Mouse (Mus musculus) CH12.LX (cell line): ENCODE measurements around the gene Olfr1030. TPM values are rescaled to one million over a fixed set of nuclear protein-coding genes. Genes with fewer than 3 reads are reported as not detected.
"Not testable (repeated sequence)": the region's sequence is repeated elsewhere in the genome, so short reads cannot be mapped to it uniquely, and the experiment has no call there.

Source experiments
- DNase-seq: peaks from one replicate; pipeline ENCODE4 v3.0.0-alpha.2; 2013; ENCODE audit errors: extremely low read depth
- H3K27ac ChIP-seq: 2 replicates; pipeline ENCODE4 v1.5.1; 2012; ENCODE audit warnings: low read depth, mild to moderate bottlenecking, control low read depth, moderate library complexity; ENCODE audit not compliant: insufficient read depth
- H3K27me3 ChIP-seq: replicated peaks from 2 replicates; pipeline ENCODE3; 2012; ENCODE audit warnings: inconsistent platforms
- H3K36me3 ChIP-seq, 2 experiments: replicated peaks in 1 of 2; 2 replicates each; pipeline versions ENCODE3 to v1.6.1; 2012; ENCODE audit warnings: inconsistent platforms in 1 of 2, low read length in 1 of 2, mild to moderate bottlenecking in 1 of 2, mixed read lengths in 1 of 2, moderate library complexity in 1 of 2; ENCODE audit not compliant: control insufficient read depth in 1 of 2, insufficient read depth in 1 of 2
- H3K4me1 ChIP-seq, 2 experiments: 2 replicates each; pipeline ENCODE4 v1.6.1; 2012; ENCODE audit warnings: inconsistent platforms in 1 of 2, moderate library complexity in 1 of 2; ENCODE audit not compliant: insufficient read depth in 2 of 2, control insufficient read depth in 1 of 2
- H3K4me2 ChIP-seq: 2 replicates; pipeline ENCODE4 v1.6.1; 2012; ENCODE audit warnings: low read depth, mild to moderate bottlenecking, control low read depth; ENCODE audit not compliant: poor library complexity, insufficient read depth, severe bottlenecking
- H3K4me3 ChIP-seq, 3 experiments: fragments of 150-350 bp in 1 of 3; sonication (generic) in 1 of 3; replicated peaks in 1 of 3; 2 replicates each; pipeline versions ENCODE3 to v1.5.1; 2011 to 2012; ENCODE audit warnings: low read depth in 2 of 3, low read length in 2 of 3, mild to moderate bottlenecking in 2 of 3, moderate library complexity in 2 of 3, control low read depth in 1 of 3, improper control_type of control experiment in 1 of 3, inconsistent platforms in 1 of 3, mixed read lengths in 1 of 3; ENCODE audit not compliant: poor library complexity in 1 of 3
- H3K79me2 ChIP-seq: replicated peaks from 2 replicates; pipeline ENCODE4 v1.6.1; 2012; ENCODE audit warnings: mild to moderate bottlenecking, moderate library complexity; ENCODE audit not compliant: control insufficient read depth, poor library complexity, insufficient read depth, severe bottlenecking; ENCODE audit errors: extremely low read depth
- H3K9ac ChIP-seq: 2 replicates; pipeline ENCODE4 v1.6.1; 2012; ENCODE audit warnings: low read depth, mild to moderate bottlenecking, control low read depth, moderate library complexity; ENCODE audit not compliant: insufficient read depth
- H3K9me3 ChIP-seq: replicated peaks from 2 replicates; pipeline ENCODE3; 2012; ENCODE audit warnings: low read length, inconsistent platforms, mixed read lengths
- CHD1 ChIP-seq: IDR thresholded peaks from 2 replicates; pipeline ENCODE4 v1.6.1; 2012; ENCODE audit warnings: low read depth, low read length, improper control_type of control experiment, inconsistent platforms
- ETS1 ChIP-seq: conservative IDR thresholded peaks from 2 replicates; pipeline ENCODE4 v1.6.1; 2012; ENCODE audit warnings: low read depth, mild to moderate bottlenecking, inconsistent platforms, low read length, improper control_type of control experiment, moderate library complexity
- MAX ChIP-seq: IDR thresholded peaks from 2 replicates; pipeline ENCODE4 v1.6.1; 2011; ENCODE audit warnings: low read length, improper control_type of control experiment
- MAZ ChIP-seq: IDR thresholded peaks from 2 replicates; pipeline ENCODE4 v1.6.1; 2012; ENCODE audit warnings: low read depth, mild to moderate bottlenecking, inconsistent platforms, low read length, improper control_type of control experiment, moderate library complexity
- TBP ChIP-seq: conservative IDR thresholded peaks from 2 replicates; pipeline ENCODE4 v1.6.1; 2011; ENCODE audit warnings: low read depth, low read length, improper control_type of control experiment
- TCF12 ChIP-seq: IDR thresholded peaks from 2 replicates; pipeline ENCODE4 v1.6.1; 2014; ENCODE audit warnings: low read depth, mild to moderate bottlenecking, inconsistent platforms, low read length, improper control_type of control experiment
- UBTF ChIP-seq: IDR thresholded peaks from 2 replicates; pipeline ENCODE4 v1.6.1; 2012; ENCODE audit warnings: low read depth, mild to moderate bottlenecking, inconsistent platforms, low read length, improper control_type of control experiment, moderate library complexity
- ZNF384 ChIP-seq: IDR thresholded peaks from 2 replicates; pipeline ENCODE4 v1.6.1; 2012; ENCODE audit warnings: low read depth, low read length, improper control_type of control experiment, inconsistent platforms
- dilution Hi-C: fragments of 300-500 bp; cut with MboI; formaldehyde crosslinking; loops from 2 replicates; pipeline ENCODE4 v1.14.3; 2020; ENCODE audit warnings: low sequenced_read_pairs; ENCODE audit not compliant: extremely low pct_unique_long_range_greater_than_20kb, extremely low pct_ligation_motif_present
- in situ Hi-C: fragments of 300-500 bp; cut with MboI; formaldehyde crosslinking; loops from 3 replicates; pipeline ENCODE4 v1.14.3; 2019; ENCODE audit warnings: low sequenced_read_pairs, low pct_ligation_motif_present, low pct_unique_long_range_greater_than_20kb, mixed read lengths
- polyA plus RNA-seq: library from polyadenylated mRNA; unstranded; fragments of >175 nt; gene quantifications from 2 replicates; pipeline ENCODE4 v1.2.1, GENCODE M21; 2012; ENCODE audit warnings: low read depth; ENCODE audit not compliant: insufficient read length
- total RNA-seq, 2 experiments: library from RNA; depleted of rRNA; stranded (reverse); fragments of 300-350 nt in 1 of 2; fragments of >200 nt in 1 of 2; gene quantifications; 2 replicates each; pipeline ENCODE4 v1.2.3; 2012 to 2014

The Olfr1030 gene
- total and polyA plus RNA-seq, 3 experiments, result not detected

GRCm38 (mm10) chr2:86005240-86005639, 26.2 kb downstream of the Olfr1030 start, which contains the start of gene Olfr1032:
Olfr1032 (plus strand) TSS chr2:86005540.
- TF ChIP-seq CHD1 (no peak), MAX (no peak), ZNF384 (no peak), UBTF (no peak), ETS1 (no peak), TCF12 (no peak), TBP (no peak), MAZ (no peak)
- no peak for DNase-seq
- Histone ChIP-seq H3K9me3 (peaks cover 5% of the 10 kb centered on the region), H3K4me1 (no peaks in the 10 kb centered on the region), H3K27ac (no peak within 1 kb of the TSS), H3K27me3 (no peaks in the 10 kb centered on the region), H3K4me3 (no peak within 1 kb of the TSS), H3K36me3 (no peaks in the 10 kb centered on the region), H3K79me2 (no peaks in the 10 kb centered on the region), H3K4me2 (no peak within 1 kb of the TSS), H3K9ac (no peak within 1 kb of the TSS)
- in situ Hi-C loops (no loop called here), dilution Hi-C loops (no loop called here)

GRCm38 (mm10) chr2:86020406-86020805, 41.3 kb downstream of the Olfr1030 start, which contains the start of gene Olfr1033:
Olfr1033 (plus strand) TSS chr2:86020633.
- H3K4me3 ChIP-seq, H3K79me2 ChIP-seq, H3K9ac ChIP-seq, in situ Hi-C loops, DNase-seq, dilution Hi-C loops, H3K27me3 ChIP-seq, H3K4me1 ChIP-seq, H3K36me3 ChIP-seq, H3K27ac ChIP-seq, H3K9me3 ChIP-seq, H3K4me2 ChIP-seq: not testable (repeated sequence)

- H3K4me3 ChIP-seq, in situ Hi-C loops, H3K36me3 ChIP-seq, H3K9ac ChIP-seq, H3K4me1 ChIP-seq, H3K79me2 ChIP-seq, DNase-seq, H3K27ac ChIP-seq, H3K27me3 ChIP-seq, dilution Hi-C loops, H3K9me3 ChIP-seq, H3K4me2 ChIP-seq: not testable (repeated sequence)
Observed at GRCm38 (mm10) chr2:86021518-86021917, 42.4 kb downstream of the Olfr1030 start.

Other genes starting within 250 kb of the Olfr1030 start
Only the 20 nearest of the 29 such genes appear.
- not detected in 2 replicates for gene Olfr1016, start 176.7 kb upstream of the Olfr1030 start, total RNA-seq (2012; rRNA removed)
- gene Olfr1016, start 176.7 kb upstream of the Olfr1030 start, total RNA-seq (2014; rRNA removed), result not detected in 2 replicates
- gene Olfr1016, start 176.7 kb upstream of the Olfr1030 start, polyA plus RNA-seq, result not detected in 2 replicates
- gene Olfr1018, start 160.8 kb upstream of the Olfr1030 start, total RNA-seq (2012; rRNA removed), result not detected in 2 replicates
- not detected in 2 replicates for gene Olfr1018, start 160.8 kb upstream of the Olfr1030 start, total RNA-seq (2014; rRNA removed)
- gene Olfr1018, start 160.8 kb upstream of the Olfr1030 start, polyA plus RNA-seq, result not detected in 2 replicates
- not detected in 2 replicates for gene Olfr1019, start 133.8 kb upstream of the Olfr1030 start, total RNA-seq (2012; rRNA removed)
- gene Olfr1019, start 133.8 kb upstream of the Olfr1030 start, total RNA-seq (2014; rRNA removed), result not detected in 2 replicates
- not detected in 2 replicates for gene Olfr1019, start 133.8 kb upstream of the Olfr1030 start, polyA plus RNA-seq
- gene Olfr1020, start 132.2 kb upstream of the Olfr1030 start, total RNA-seq (2012; rRNA removed), result not detected in 2 replicates
- not detected in 2 replicates for gene Olfr1020, start 132.2 kb upstream of the Olfr1030 start, total RNA-seq (2014; rRNA removed)
- gene Olfr1020, start 132.2 kb upstream of the Olfr1030 start, polyA plus RNA-seq, result not detected in 2 replicates
- gene Olfr1022, start 110.7 kb upstream of the Olfr1030 start, total RNA-seq (2012; rRNA removed), result not detected in 2 replicates
- not detected in 2 replicates for gene Olfr1022, start 110.7 kb upstream of the Olfr1030 start, total RNA-seq (2014; rRNA removed)
- not detected in 2 replicates for gene Olfr1022, start 110.7 kb upstream of the Olfr1030 start, polyA plus RNA-seq
- not detected in 2 replicates for gene Olfr1023, start 93.6 kb upstream of the Olfr1030 start, total RNA-seq (2012; rRNA removed)
- not detected in 2 replicates for gene Olfr1023, start 93.6 kb upstream of the Olfr1030 start, total RNA-seq (2014; rRNA removed)
- not detected in 2 replicates for gene Olfr1023, start 93.6 kb upstream of the Olfr1030 start, polyA plus RNA-seq
- not detected in 2 replicates for gene Olfr1024, start 74.2 kb upstream of the Olfr1030 start, total RNA-seq (2012; rRNA removed)
- gene Olfr1024, start 74.2 kb upstream of the Olfr1030 start, total RNA-seq (2014; rRNA removed), result not detected in 2 replicates
- gene Olfr1024, start 74.2 kb upstream of the Olfr1030 start, polyA plus RNA-seq, result not detected in 2 replicates
- gene Olfr1025-ps1, start 64.1 kb upstream of the Olfr1030 start, total RNA-seq (2012; rRNA removed), result not detected in 2 replicates
- not detected in 2 replicates for gene Olfr1025-ps1, start 64.1 kb upstream of the Olfr1030 start, total RNA-seq (2014; rRNA removed)
- gene Olfr1025-ps1, start 64.1 kb upstream of the Olfr1030 start, polyA plus RNA-seq, result not detected in 2 replicates
- gene Olfr1026, start 57.7 kb upstream of the Olfr1030 start, total RNA-seq (2012; rRNA removed), result not detected in 2 replicates
- gene Olfr1026, start 57.7 kb upstream of the Olfr1030 start, total RNA-seq (2014; rRNA removed), result not detected in 2 replicates
- gene Olfr1026, start 57.7 kb upstream of the Olfr1030 start, polyA plus RNA-seq, result not detected in 2 replicates
- gene Olfr1028, start 28.8 kb upstream of the Olfr1030 start, total RNA-seq (2012; rRNA removed), result not detected in 2 replicates
- gene Olfr1028, start 28.8 kb upstream of the Olfr1030 start, total RNA-seq (2014; rRNA removed), result not detected in 2 replicates
- not detected in 2 replicates for gene Olfr1028, start 28.8 kb upstream of the Olfr1030 start, polyA plus RNA-seq
- not detected in 2 replicates for gene Olfr1029, start 5.4 kb upstream of the Olfr1030 start, total RNA-seq (2012; rRNA removed)
- gene Olfr1029, start 5.4 kb upstream of the Olfr1030 start, total RNA-seq (2014; rRNA removed), result not detected in 2 replicates
- gene Olfr1029, start 5.4 kb upstream of the Olfr1030 start, polyA plus RNA-seq, result not detected in 2 replicates
- not detected in 2 replicates for gene Olfr1031, start 11.0 kb downstream of the Olfr1030 start, total RNA-seq (2012; rRNA removed)
- not detected in 2 replicates for gene Olfr1031, start 11.0 kb downstream of the Olfr1030 start, total RNA-seq (2014; rRNA removed)
- gene Olfr1031, start 11.0 kb downstream of the Olfr1030 start, polyA plus RNA-seq, result not detected in 2 replicates
- not detected in 2 replicates for gene Olfr1032, start 26.3 kb downstream of the Olfr1030 start, total RNA-seq (2012; rRNA removed)
- gene Olfr1032, start 26.3 kb downstream of the Olfr1030 start, total RNA-seq (2014; rRNA removed), result not detected in 2 replicates
- not detected in 2 replicates for gene Olfr1032, start 26.3 kb downstream of the Olfr1030 start, polyA plus RNA-seq
- gene Olfr1033, start 41.4 kb downstream of the Olfr1030 start, total RNA-seq (2012; rRNA removed), result not detected in 2 replicates
- not detected in 2 replicates for gene Olfr1033, start 41.4 kb downstream of the Olfr1030 start, total RNA-seq (2014; rRNA removed)
- not detected in 2 replicates for gene Olfr1033, start 41.4 kb downstream of the Olfr1030 start, polyA plus RNA-seq
- gene Olfr1034, start 66.6 kb downstream of the Olfr1030 start, total RNA-seq (2012; rRNA removed), result not detected in 2 replicates
- gene Olfr1034, start 66.6 kb downstream of the Olfr1030 start, total RNA-seq (2014; rRNA removed), result not detected in 2 replicates
- gene Olfr1034, start 66.6 kb downstream of the Olfr1030 start, polyA plus RNA-seq, result not detected in 2 replicates
- not detected in 2 replicates for gene Olfr1036, start 94.7 kb downstream of the Olfr1030 start, total RNA-seq (2012; rRNA removed)
- not detected in 2 replicates for gene Olfr1036, start 94.7 kb downstream of the Olfr1030 start, total RNA-seq (2014; rRNA removed)
- not detected in 2 replicates for gene Olfr1036, start 94.7 kb downstream of the Olfr1030 start, polyA plus RNA-seq
- not detected in 2 replicates for gene Olfr1037, start 108.1 kb downstream of the Olfr1030 start, total RNA-seq (2012; rRNA removed)
- not detected in 2 replicates for gene Olfr1037, start 108.1 kb downstream of the Olfr1030 start, total RNA-seq (2014; rRNA removed)
- not detected in 2 replicates for gene Olfr1037, start 108.1 kb downstream of the Olfr1030 start, polyA plus RNA-seq
- gene Olfr1039, start 156.7 kb downstream of the Olfr1030 start, total RNA-seq (2012; rRNA removed), result not detected in 2 replicates
- gene Olfr1039, start 156.7 kb downstream of the Olfr1030 start, total RNA-seq (2014; rRNA removed), result not detected in 2 replicates
- not detected in 2 replicates for gene Olfr1039, start 156.7 kb downstream of the Olfr1030 start, polyA plus RNA-seq
- not detected in 2 replicates for gene Olfr1040, start 167.5 kb downstream of the Olfr1030 start, total RNA-seq (2012; rRNA removed)
- not detected in 2 replicates for gene Olfr1040, start 167.5 kb downstream of the Olfr1030 start, total RNA-seq (2014; rRNA removed)
- gene Olfr1040, start 167.5 kb downstream of the Olfr1030 start, polyA plus RNA-seq, result not detected in 2 replicates
- gene Olfr1042, start 182.6 kb downstream of the Olfr1030 start, total RNA-seq (2012; rRNA removed), result not detected in 2 replicates
- not detected in 2 replicates for gene Olfr1042, start 182.6 kb downstream of the Olfr1030 start, total RNA-seq (2014; rRNA removed)
- not detected in 2 replicates for gene Olfr1042, start 182.6 kb downstream of the Olfr1030 start, polyA plus RNA-seq